Mouse (Mus musculus) lung, postnatal 4 days (tissue): Measurements from ENCODE around the gene Acer2.

Experiments used
- DNase-seq, 2 experiments: peaks; one replicate each; pipeline ENCODE4 v3.0.0; 2021

Acer2 gene

DNA sequence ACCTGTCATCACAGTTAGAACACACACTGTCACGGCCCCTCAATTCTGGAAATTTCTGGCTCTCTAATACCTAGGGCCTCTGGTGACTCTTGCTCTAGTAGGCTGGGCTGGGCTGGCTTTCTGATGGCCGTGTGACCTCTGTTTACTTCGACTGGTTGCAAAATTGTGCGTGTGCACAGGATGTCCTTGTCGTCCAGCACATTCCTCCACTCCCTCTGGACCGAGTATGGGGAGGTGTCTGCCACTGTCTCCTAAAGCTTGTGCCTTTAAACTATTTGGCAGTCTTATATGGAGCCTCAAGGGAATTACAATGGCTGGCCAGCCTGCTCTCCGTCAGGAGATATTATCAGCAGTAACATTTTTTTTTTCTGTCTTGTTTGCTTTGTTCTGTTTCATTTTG is 23.2 kb downstream of the Acer2 start:
- DNase-seq: peak in 1 of 2 experiments; percentile 57

DNA sequence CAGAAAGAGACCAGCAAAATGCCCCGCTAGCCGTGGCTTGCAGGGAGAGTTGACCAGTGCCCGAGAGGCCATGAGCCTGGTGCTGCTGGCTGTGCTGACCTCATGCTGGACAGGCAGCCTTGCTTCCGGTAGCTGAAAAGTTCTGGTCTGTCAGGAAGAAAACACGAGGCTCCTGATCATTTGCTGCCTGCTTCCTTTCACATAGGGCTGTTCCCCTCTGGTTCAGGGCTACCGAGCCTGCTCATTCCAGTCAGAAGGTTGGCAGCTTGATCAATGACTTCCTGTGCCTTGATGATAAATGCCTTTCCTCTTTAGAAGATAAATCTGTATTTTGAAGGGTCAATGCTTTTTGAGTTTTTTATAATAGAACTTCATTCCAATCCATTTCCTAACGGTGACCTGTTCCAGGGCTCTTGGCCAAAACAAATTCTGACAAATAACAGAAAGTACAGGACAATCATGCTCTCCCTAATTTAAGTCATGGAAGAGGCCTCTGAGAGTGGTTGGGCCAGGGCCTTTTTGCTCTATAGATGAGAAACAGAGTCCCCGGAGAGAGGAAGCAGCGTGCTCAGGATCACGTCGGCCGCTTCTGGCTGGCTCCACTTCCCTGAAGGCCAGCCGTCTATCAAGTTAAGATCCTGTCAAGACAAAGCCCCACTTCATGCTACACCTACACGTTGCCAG is 24.7 kb downstream of the Acer2 start:
- DNase-seq: peak; percentile 52 to 63

DNA sequence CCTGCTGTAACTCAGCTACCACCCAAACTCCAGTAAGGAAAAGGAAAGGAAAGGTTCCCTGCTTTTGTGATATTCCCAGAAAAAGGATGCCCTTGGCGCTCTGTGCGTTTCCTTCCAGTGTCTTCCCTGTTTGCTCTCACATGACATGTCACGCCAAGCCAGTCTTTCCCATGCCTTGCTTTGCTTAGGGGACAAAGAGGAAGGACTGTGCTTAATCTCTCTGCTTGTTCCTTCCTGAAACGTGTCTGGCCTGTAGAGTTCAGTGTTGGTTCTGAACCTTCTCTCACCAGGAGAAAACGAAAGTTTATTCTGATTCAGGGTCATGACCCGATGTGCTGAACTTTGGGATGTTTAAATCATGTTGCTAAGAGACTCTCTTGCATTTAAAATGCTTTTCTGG is 28.2 kb downstream of the Acer2 start:
- peak; percentile 41 to 54 for DNase-seq

DNA sequence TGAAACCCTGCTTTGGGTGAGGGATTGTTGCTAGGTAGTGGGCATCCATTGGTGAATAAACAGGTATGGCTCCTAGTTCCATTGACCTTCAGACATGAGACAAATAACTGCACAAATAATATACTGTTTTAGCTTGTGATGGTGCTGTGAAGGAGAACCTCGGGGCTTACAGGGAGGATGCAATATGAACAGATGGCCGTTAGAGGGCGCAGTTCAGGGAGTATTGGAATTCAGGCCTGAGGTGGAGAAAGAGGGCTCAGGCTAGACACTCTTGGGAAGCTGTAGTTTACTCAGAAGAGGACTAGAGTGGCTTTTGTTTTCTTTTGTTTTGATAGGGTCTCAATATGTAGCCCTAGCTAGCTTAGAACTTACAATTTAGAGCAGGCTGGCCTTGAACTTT is 30.8 kb downstream of the Acer2 start:
- no peak for DNase-seq

DNA sequence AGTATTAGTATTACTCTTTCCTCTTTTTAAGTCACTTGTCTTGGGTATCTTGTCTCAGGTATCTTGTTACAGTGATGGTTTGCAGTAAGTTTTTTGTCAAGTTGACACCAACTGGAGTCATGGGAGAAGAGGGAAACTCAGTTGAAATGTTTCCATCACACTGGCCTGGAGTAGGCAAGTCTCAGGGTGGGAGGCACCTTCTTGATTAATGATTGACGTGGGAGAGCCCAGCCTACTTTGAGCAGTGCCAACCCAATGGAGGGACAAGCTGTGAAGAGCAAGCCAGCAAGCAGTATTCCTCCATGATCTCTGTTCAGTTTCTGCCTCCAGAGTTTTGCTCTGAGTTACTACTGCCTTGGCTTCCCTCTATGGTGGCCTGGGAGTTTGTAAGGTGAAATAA is 31.7 kb downstream of the Acer2 start:
- DNase-seq: no peak

DNA sequence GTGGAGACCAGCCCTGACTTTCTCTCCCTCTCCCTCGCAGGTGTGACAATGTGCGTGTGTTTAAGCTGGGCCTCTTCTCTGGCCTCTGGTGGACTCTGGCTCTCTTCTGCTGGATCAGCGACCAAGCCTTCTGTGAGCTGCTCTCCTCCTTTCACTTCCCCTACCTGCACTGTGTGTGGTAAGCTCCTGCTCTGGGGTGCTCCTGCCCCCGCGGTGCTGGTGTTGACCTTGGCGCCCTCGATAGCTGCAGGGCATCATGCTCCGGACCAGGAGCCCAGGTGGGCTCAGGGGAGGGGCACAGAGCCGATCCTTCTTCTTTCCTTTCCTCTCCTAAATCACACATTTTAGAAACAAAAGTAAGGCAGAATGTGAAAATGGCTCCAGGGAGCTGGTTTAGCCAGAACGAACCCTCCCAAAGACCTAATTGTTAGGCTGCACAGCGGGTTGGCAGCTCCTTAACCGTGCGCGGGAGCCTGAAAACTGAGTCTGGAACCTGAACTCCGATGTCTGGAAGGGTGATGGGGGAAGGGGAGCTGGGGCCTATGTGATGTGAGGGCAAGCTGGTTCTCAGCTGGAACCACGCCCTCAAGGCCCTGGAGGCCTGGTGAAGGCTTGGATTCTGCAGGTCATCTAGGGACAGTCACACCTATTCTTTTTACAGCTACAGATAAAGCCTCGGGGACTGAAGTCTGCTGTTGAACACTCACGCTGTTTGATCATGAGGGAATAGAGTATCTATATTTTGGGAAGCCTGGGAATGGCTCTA is 37.6 kb downstream of the Acer2 start:
- no peak for DNase-seq

DNA sequence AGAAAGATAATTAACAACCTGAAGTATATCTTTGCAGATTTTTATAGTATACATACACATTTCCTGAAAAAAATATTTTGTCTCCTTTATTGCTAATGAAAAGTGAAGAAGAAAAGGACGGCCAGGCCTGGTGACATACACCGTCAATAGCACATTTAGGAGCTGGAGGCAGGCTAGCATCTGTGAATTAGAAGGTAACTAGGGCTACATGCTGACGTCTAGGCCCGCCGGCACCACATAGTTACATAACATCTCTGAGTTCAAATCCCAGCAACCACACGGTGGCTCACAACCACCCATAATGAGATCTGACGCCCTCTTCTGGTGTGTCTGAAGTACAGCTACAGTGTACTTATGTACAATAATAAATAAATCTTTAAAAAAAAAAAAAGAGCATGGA is 38.6 kb downstream of the Acer2 start:
- no peak for DNase-seq

DNA sequence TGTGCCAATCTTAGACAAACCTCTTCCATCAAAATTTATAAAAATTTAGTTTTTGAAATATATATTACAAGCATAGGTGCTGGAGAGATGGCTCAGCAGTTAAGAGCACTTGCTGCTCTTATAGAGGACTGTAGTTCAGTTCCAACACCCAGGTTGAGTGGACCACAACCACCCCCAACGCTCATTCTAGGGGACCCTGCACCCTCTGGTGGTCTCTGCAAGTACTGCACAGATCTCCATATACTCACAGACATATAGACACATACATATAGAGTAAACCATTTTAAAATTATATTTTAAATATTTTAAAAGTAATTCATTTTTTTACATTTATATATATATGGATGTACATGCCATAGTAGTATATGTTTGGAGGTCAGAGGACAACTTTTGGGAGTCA is 41.9 kb downstream of the Acer2 start:
- no peak for DNase-seq

DNA sequence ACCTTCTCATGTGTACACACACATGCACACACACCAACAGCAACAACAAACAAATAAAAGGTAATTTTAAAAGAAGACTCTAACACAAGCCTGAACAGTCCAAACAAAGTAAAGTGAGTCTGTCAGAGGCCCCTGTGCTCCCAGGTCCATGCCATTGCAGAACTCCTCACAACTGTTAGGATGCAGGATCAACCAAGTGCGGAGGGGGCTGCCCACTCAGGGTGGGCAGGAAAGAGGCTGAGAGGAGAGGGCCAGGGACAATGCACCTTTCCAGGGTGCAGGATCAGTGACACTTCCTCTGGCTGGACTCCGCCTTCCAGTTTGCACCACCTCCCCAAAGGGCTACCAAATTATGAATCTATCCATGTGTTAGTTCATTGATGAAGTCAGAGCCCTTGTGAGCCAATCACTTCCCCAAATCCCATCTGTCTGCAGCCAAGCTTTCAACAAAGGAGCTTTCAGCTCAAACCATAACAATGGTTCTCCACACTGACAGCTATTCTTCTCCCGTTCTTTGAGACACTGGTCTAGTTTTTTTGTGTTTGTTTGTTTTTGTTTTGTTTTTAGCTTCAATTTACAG is 49.4 kb downstream of the Acer2 start:
- no peak for DNase-seq

DNA sequence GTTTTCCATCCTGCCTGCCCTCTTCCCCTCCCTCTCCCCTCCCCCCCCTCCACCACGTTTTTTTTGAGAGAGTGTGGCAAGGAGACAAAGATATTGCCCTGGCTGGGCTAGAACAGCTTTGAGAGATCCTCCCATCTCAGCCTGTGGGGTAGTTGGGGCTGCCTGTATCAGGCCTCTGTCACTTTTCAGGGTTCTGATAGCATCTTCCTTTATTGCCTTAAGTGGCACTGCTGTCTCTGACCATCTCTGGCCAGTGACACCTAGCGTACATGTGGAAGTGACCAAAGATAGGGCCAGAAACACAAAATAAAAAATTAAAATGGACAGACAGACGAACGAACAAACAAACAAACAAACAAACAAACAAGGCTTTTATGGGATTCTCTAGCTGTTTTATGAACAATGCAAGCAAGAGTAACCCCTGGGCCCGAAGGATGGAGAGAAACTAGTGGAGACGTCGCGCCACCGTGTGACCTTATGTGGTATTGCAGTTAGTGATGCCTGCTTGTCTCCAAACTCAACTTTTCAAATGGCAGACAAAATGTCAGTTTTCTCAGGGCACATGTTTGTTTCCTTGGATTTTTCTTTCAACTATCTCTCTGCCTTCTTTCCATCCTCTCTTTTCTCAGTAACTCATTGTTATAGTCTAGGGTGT is 50.7 kb downstream of the Acer2 start:
- DNase-seq: peak; percentile 67 to 82

DNA sequence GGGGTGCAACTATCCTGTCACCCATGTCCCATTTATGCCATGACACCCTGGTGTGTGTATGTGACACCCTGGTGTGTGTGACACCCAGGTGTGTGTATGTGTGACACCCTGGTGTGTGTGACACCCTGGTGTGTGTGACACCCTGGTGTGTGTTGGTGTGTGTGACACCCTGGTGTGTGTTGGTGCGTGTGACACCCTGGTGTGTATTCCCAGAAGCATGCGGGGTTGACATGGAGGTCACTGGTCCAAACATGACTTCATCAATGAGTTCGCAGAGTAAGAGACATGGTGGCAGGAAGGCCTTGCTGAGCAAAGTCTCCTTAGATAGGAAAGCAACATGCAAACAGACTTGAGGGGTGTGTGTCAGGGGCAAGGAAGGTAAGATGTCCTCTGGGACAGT is 52.8 kb downstream of the Acer2 start:
- DNase-seq: no peak

DNA sequence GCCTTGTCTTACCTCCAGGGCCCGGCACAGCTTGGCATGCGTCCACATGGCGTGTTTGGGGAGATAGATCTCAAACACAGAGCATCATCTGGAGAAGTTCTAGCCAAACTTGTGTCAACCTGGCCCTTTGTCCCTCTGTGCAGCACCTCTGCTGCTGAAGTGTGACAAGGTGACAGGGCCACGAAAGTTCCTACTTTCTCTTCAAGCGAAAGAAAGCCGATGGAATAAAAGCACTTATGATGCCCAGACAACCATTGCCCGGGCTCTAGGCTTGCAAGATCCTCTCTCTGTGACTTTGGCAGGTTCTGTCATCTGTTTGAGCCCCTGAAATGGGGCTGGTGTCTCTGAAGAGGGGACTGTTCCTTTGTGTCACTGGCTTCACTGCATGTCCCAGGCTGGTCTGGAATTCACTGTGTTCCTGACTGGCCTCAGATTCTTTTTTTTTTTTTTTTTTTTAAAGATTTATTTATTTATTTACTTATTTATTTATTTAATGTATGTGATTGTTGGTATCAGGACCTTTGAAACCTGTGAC is 56.0 kb downstream of the Acer2 start:
- DNase-seq: no peak

DNA sequence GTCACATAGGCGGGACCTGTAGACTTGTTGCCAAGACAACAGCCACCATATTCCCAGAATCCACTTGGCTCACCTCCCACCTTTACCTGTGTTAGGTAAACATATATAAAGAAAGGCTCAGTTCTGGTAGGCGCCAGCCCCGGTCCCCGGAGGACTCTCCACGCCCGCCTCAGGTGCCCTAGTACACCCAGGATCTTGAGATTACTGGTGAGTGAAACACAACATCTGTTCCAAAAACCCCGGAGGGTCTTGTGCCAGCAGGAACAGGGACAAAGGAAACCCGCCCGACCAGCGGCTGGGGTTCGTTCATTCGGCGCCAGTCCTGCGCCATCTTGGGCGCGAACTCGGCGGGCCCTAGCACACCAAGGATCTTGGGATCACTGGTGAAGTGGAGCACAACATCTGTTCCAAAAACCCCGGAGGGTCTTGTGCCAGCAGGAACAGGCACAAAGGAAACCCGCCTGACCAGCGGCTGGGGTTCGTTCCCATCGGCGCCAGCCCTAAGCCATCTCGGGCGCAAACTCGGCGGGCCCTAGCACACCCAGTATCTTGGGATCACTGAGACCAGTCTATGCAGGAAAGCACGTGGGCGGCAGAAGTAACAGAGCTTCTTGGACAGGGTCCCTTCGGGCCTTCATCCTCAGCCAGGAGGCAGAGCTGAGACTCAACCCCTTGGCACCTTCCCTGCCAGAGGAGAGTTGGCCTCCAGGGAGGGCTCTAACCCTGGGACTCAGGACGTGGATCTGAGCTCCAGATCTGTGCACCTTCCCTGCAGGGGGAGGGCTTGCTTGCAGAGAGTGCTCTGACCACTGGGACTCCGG is 56.6 kb downstream of the Acer2 start:
- peak; percentile 40 to 44 for DNase-seq

DNA sequence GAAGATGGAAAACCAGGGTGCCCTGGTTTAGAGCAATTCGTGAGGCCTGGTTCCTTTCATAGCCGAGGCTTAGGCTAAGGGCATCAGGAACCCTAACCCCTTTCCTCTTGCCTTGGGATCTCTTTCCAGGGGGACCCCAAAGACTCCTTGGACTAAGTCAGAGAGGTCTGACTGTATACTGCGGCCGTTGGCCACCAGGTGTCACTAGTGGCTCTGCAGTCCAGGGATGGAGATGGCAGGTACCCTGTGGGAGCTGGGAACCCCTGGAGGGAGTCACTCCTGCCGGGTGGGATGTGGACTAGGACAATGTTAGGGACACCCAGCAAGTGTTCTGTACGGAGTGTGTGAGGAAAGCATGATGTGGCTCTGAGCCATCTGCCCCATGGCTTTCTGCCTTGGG is 58.8 kb downstream of the Acer2 start:
- DNase-seq: no peak

DNA sequence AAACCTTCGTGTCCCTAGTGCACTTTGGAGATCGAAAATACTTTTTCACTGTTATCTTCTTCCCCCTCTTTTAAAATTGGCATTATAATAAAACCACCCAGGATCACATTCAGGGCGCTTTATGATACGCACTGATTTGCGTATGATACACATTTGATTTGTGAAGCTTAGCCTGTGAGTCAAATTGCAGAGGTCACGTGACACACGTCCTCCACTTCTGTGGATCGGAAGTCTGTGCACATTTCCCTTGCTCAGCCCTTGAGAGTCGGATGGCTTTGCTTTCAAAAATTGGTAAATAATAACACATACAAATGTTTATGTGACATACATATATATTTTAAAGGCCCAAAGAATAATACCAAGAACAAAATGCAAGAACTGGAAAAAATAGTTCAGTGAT is 62.0 kb downstream of the Acer2 start:
- no peak for DNase-seq

DNA sequence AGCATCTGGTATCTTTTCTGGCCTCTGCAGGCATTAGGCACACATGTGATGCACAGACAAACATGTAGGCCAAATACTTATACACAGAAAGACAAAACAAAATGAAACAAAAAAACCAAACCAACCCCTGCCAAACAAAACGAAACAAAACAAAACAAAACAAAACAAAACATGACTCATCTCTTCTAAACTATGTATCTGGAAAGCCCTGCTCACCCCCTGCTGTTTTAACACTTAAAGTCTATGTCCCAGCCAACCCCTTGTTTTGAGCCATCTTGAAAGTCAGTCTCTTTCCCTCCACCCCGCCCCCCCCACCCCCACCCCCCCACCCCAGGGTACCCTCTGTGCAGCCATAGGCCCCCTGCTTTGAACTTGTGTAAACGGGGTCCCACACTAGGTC is 62.5 kb downstream of the Acer2 start:
- DNase-seq: no peak

DNA sequence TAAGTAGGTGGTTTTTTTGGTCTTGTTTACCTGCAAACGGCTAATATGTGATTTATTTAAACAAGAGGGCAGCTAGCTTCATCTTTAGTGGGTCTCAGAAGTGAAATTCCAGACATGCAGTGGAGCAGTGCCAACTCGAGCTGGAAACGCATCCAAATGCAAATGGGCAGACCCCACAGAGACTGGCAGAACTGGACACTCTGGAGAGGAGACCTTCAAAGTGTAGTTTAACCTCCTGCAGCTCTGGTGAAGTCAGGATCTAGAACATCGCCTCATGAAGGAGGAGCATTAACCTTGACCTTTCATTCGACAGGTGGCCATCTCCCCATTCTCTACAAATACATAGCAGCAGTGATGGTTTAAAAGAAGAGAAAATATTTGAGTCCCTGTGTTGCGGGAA is 68.5 kb downstream of the Acer2 start:
- no peak for DNase-seq

DNA sequence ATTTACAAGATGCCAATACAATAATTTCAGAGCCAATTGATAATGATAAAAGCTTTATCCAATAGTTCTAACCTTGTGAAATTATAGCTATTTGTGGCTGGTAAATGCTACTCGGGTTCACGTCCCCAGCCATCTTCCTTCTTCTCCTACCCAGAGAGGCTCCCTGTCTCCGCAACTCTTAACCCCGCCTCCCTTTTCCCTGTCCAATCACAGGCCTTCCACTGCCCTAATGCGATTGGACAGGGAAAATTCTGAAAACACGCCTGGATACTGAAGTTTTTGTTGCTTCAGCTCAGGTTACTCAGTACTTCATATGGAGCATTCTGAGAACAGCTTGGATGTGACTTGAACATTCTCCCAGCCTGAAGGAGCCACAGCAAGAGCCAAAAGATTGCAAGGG is 69.1 kb downstream of the Acer2 start:
- DNase-seq: no peak

DNA sequence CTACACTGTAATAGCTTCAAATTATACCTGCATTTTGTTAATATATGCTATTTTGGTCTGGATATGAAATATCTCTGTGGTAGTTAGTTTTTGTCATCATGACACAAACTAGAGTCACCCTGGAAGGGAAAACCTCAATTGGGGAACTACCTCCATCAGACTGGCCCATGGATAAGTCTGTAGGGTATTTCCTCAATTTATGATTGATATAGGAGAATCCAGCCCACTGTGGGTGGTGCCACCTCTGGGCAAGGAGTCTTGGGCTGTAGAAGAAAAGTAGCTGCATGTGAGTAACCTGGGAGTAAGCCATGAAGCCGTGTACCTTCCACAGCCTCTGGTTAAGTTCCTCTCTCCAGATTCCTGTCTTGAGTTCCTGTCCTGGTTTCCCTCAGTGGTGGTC is 74.6 kb downstream of the Acer2 start:
- no peak for DNase-seq

DNA sequence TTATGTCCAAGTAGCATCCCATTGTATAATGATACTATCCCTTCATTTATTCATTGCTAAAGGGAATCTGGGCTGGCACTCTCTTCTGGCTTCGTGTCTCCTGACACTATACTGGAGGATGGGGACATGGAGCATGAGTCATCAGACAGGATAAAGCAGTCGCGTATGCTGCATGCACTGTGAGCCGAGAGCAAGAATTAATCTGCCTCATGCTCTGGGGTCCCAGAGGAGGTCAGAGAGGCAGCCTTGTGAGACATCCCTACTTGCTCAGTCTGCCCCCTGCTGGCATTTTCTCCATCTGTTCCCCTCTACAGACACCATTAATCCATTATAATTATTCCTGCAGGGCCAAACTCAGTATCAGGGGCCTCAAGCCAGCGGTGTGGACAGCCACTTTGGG is 79.3 kb downstream of the Acer2 start:
- no peak for DNase-seq

DNA sequence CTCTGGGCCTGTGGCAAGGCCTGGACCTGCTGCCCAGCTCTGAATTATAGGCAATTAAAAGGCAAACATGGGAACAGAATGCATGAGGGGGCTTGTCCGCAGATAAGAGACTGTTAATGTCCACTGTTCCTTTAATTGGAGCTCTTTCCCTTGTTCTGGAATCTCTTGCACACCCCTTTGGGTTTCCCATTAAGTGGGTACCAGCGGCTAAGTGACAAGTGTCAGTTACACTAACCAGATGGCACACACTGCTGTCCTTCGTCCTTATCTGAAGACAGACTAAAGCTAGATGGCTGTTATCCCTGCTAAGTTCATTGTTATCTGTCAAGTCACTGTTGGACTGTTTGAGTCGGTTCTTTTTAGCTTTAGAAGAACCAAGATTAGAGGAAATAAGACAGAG is 81.3 kb downstream of the Acer2 start:
- no peak for DNase-seq

DNA sequence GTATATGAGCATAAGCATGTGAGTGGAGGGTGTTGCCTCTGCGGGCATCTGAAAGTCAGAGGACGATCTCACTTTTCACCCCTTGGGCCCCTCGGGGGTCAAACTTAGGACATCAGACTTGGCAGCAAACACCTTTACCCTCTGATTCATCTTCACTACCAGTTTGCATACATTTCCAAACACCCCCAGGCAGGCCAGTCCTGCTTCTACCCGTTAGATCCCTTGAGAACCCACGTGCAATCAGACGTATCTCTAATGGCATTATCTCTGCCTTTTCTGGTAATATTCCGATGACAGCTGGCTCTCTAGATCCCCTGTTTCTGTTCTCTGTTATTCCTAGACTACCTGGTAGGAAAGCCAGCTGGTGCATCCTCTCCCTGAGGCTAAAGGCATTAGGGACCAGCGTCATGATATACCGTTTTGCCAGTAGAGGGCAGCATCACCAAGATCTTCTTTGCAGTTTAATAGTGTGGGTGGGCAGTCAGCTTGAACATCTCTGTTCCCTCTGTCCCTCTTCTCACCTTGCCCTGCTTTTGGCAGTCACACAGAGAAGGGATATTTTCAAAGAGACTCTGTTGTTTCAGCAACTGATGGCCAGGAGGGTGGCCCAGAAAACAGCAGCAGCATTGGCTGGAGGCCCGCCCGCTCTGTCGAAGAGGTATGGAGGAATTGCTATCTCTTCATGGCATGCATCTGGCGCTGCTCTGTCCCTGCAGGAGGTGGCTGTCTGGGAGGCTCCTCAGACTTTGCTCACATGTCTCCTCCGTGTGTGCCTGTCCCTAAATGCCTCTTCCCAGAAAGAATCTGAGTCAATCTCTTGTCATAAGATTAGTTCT is 83.6 kb downstream of the Acer2 start:
- peak; percentile 26 to 57 for DNase-seq
